Mouse (Mus musculus) midbrain, embryonic 14.5 days (tissue): ENCODE data around the gene Mcm7. TPM values are rescaled to one million over a fixed set of nuclear protein-coding genes. Genes with fewer than 3 reads are reported as not detected.

Experiments
- ATAC-seq: fragments of 200-750 bp; cut with Nextera tagmentation; 2 replicates; pipeline ENCODE4 v1.8.0; 2017; ENCODE audit warnings: moderate number of reproducible peaks, moderate library complexity; ENCODE audit not compliant: low FRiP score, low TSS enrichment
- DNase-seq: peaks from one replicate; pipeline ENCODE4 v3.0.0-alpha.2; 2015
- H3K27ac ChIP-seq: fragments of 300-500 bp; sonication (generic); replicated peaks from 2 replicates; pipeline ENCODE4 v1.5.1; 2014; ENCODE audit warnings: mild to moderate bottlenecking, low read depth, low read length, moderate library complexity
- H3K27me3 ChIP-seq: fragments of 300-500 bp; sonication (generic); 2 replicates; pipeline ENCODE4 v1.6.1; 2014; ENCODE audit warnings: low read length, control low read depth, mixed read lengths; ENCODE audit not compliant: control insufficient read depth, insufficient read depth
- H3K36me3 ChIP-seq: fragments of 300-500 bp; sonication (generic); 2 replicates; pipeline ENCODE4 v1.6.1; 2014; ENCODE audit warnings: low read length, control low read depth; ENCODE audit not compliant: control insufficient read depth, insufficient read depth
- H3K4me1 ChIP-seq: fragments of 300-500 bp; sonication (generic); 2 replicates; pipeline ENCODE4 v1.6.1; 2014; ENCODE audit warnings: mild to moderate bottlenecking, antibody characterized with exemption, low read length, control low read depth; ENCODE audit not compliant: control insufficient read depth, insufficient read depth
- H3K4me2 ChIP-seq: fragments of 300-500 bp; sonication (generic); 2 replicates; pipeline ENCODE4 v1.6.1; 2014; ENCODE audit warnings: mild to moderate bottlenecking, low read length, moderate library complexity
- H3K4me3 ChIP-seq: fragments of 300-500 bp; sonication (generic); replicated peaks from 2 replicates; pipeline ENCODE4 v1.5.1; 2014; ENCODE audit warnings: low read depth, low read length
- H3K9ac ChIP-seq: fragments of 300-500 bp; sonication (generic); replicated peaks from 2 replicates; pipeline ENCODE4 v1.6.1; 2014; ENCODE audit warnings: mild to moderate bottlenecking, low read length, moderate library complexity
- H3K9me3 ChIP-seq: fragments of 300-500 bp; sonication (generic); 2 replicates; pipeline ENCODE4 v1.6.1; 2016; ENCODE audit warnings: low read length, control low read depth, mixed read lengths; ENCODE audit not compliant: control insufficient read depth
- WGBS: fragments of 180-500 bp; shearing (Covaris S2); extraction: QIAGEN DNeasy Blood & Tissue Kit; methylation state at CpG from one replicate; pipeline ENCODE4 v1.1.7; 2014; 5-methylcytosine and 5-hydroxymethylcytosine counted together
- polyA plus RNA-seq: library from polyadenylated mRNA; unstranded; fragments of >200 nt; fragmentation: Nextera tagmentation; extraction: Ambion mirVana; gene quantifications from 2 replicates; pipeline ENCODE4 v1.2.1, GENCODE M21; 2014

Gene Mcm7
- polyA plus RNA-seq, 1 experiment from 2014 or later = 117 TPM

DNA sequence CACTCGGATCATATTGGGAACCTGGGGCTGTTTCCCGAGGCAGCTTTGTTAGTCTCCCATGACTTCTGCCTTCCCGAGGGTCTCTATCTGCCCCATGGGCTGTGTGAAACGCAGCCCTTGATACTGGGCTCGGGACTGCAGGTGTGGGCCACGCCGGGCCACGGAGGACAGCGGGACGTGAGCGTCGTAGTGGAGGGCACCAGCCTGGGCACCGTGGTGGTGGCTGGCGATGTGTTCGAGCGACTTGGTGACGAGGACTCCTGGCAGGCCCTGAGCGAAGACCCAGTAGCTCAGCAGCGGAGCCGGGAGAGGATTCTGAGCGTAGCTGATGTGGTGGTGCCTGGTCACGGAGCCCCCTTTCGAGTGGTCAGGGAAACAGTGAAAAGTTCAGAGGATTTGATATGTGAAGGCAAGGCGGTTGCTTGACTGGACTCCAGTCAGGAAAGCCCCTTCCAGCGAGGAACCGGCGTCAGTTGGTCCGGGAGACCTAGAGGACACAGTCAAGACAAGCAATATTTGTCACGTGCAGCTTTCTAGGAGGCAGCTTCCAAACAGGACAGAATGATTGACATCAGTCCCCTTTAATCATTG is 22.6 kb upstream of the Mcm7 start:
- no peaks in the 10 kb centered on the region for H3K9me3 ChIP-seq
- ATAC-seq (peak; percentile 73), DNase-seq (peak; percentile 70)
- no peaks in the 10 kb centered on the region for H3K27me3 ChIP-seq
- H3K4me2 ChIP-seq = peak overlapping the region; percentile 97
- H3K4me1 ChIP-seq = no peaks in the 10 kb centered on the region
- peaks cover 25% of the 10 kb centered on the region for H3K36me3 ChIP-seq
- peak overlapping the region; percentile 92 for H3K27ac ChIP-seq
- H3K9ac ChIP-seq = peak overlapping the region; percentile 89
- WGBS = under 1% methylated on average over 29 of the region's 29 CpGs
- peak overlapping the region; percentile 73 for H3K4me3 ChIP-seq

DNA sequence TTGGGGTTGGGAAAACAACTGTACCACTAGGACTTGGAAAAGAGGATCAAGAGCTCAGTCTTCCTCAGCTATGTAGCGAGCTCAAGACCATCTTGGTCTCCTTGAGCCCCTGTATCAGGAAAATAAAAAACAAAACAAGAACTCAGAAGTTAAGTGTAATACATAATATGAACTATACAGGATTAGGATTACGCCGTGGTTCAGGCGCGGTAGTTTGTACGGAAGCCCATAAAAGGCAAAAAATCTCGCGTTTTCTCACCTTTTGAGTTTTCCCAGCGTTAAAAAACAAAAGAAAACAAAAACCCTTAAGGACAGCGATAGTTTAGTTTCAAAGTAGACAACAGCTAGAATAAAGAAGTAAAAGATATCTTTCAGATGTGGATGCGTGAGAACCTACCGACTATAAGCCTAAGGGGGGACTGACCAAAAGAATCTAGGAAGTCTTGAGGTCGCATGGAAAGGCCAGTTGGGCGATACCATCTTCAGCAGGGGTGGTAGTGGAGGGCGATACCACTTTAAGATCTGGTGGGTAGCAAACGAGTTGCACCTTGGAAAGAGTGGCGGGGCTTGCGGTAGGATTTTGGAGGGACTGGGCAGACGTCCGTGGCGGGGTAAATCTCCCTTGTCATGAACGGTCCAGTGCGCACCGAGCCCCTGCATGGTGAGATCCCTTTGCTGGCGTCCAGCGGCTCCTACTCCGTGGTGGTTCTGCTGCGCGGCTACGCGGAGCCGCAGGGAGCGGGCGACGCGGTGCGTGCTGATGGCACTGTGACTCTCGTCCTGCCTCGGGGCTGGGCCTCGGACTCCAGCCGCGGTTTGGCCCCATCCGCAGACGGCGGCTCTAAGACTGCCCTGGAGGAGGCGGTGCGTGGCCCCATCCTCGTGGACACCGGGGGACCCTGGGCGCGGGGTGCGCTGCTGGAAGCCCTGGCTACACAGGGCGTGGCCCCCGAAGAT is 21.8 kb upstream of the Mcm7 start, which contains the start of gene Mblac1:
Gene Mblac1, plus strand, starts transcription at position 544 of the 957 bp plus-strand sequence.
- H3K9ac ChIP-seq = peak within 1 kb of the TSS; percentile 89

DNA sequence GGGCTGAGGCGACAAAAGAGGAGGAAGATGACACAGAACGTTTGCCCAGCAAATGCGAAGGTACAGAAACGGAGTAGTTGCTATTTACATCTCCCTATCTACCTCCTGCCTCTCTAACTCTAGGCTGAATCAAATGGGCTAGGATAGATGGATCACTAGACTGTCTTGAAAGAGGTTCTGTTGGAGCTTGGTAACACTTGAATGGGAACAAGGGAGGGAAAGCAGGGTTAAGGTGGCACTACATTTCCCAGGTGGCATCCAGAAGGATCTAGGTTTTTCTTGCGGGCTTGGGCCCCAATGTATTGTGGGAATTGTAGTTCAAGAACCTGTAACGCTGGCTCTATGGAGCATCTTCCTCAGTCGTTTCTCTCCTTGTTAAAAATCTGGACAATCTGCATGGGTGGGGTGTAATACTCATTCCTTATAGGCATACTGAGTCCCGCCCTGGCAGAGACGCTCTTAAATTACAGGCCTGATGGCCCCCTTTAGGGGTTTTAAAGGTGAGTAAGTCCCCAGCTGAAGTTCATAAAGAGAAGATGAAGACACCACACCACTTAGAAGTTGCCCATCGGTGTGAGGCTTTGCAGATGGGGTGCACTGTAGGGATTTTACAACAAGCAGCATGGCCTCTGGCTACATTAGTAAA is 15.6 kb upstream of the Mcm7 start:
- 2% methylated on average over 10 of the region's 10 CpGs for WGBS
- H3K4me3 ChIP-seq = peak overlapping the region; percentile 80
- peak overlapping the region; percentile 69 for H3K9ac ChIP-seq
- no peaks in the 10 kb centered on the region for H3K9me3 ChIP-seq
- peak overlapping the region; percentile 66 for H3K4me2 ChIP-seq
- H3K36me3 ChIP-seq = peaks cover 37% of the 10 kb centered on the region
- H3K27me3 ChIP-seq = no peaks in the 10 kb centered on the region
- peak overlapping the region; percentile 79 for H3K27ac ChIP-seq
- H3K4me1 ChIP-seq = peaks cover 10% of the 10 kb centered on the region
- peak; percentile 92 for DNase-seq
- ATAC-seq = peak; percentile 85

More for the DNA sequence above, 21.8 kb upstream of the Mcm7 start, which contains the start of gene Mblac1:
- H3K36me3 ChIP-seq = peaks cover 25% of the 10 kb centered on the region
- H3K4me2 ChIP-seq = peak within 1 kb of the TSS; percentile 97
- H3K4me3 ChIP-seq = peak within 1 kb of the TSS; percentile 73
- ATAC-seq = peak; percentile 85
- no peaks in the 10 kb centered on the region for H3K4me1 ChIP-seq
- DNase-seq = peak; percentile 90
- peak within 1 kb of the TSS; percentile 92 for H3K27ac ChIP-seq
- WGBS = 6% methylated on average over 54 of the region's 54 CpGs
- no peaks in the 10 kb centered on the region for H3K9me3 ChIP-seq
- H3K27me3 ChIP-seq = no peaks in the 10 kb centered on the region

DNA sequence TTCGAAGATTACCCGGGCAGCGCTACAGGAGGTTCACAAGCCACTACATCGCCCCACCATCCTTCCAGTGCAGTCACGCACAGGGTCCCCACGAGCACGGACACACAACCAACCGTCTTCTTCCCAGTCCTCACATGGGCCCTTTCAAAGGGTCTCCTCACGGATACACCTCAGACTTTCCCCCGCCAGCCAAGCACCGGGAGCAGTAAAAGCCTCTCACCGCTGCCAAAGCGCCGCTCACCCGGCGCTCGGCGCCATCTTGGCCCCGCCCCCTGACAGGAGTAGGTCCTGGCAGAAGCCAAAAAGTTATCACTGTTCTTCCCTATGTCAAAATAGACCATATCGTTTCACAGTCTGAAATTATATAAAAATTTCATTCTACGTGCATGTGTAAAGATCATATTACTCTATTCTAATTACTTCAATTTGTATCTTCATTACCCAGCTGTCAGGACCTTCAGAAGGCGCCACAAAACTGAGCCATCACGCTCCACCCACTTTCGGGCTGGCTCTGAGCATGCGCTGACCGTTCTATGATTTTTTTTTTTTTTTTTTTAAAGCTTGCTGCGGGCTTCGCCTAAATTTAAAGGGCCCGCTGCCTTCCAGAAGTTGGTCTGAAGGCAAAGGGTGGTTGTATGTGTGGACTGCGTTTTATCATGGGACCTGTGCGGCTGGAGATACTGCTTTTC is 14.9 kb upstream of the Mcm7 start, which contains the start of the genes Taf6 and Cnpy4:
Gene Taf6, minus strand, starts transcription at position 502 of the 689 bp plus-strand sequence.
Gene Cnpy4, plus strand, starts transcription at position 536 of the 689 bp plus-strand sequence.
- H3K4me1 ChIP-seq = peaks cover 10% of the 10 kb centered on the region
- H3K4me2 ChIP-seq = peak within 1 kb of the TSS; percentile 66
- DNase-seq (peak; percentile 94), ATAC-seq (peak; percentile 84)
- WGBS = under 1% methylated on average over 31 of the region's 31 CpGs
- peak within 1 kb of the TSS; percentile 79 for H3K27ac ChIP-seq
- no peaks in the 10 kb centered on the region for H3K27me3 ChIP-seq
- H3K9me3 ChIP-seq = no peaks in the 10 kb centered on the region
- peak within 1 kb of the TSS; percentile 69 for H3K9ac ChIP-seq
- peak within 1 kb of the TSS; percentile 80 for H3K4me3 ChIP-seq
- peaks cover 37% of the 10 kb centered on the region for H3K36me3 ChIP-seq

DNA sequence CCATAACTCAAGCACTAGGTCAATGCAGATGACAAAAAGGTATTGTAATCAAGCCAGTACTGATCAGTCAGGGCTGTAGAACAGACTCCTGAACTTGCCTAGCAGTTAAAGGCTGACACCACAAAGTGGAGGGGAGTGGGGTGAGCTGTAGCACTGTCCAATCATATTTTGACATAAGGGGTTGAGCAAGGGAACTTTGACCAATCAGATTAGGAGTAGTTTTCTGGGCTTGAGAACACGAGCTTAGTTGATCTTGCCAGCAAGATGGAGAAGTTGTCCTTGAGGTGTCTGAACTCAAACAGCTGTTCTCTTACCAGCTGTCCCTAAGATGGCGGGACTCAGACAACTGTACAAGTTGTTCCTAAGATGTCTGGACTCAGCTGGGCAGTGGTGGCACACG is 995 bp upstream of the Mcm7 start:
- ATAC-seq = no peak
- no peak for DNase-seq
- no peaks in the 10 kb centered on the region for H3K9me3 ChIP-seq
- WGBS = 86% methylated on average over 3 of the region's 3 CpGs
- peaks cover 17% of the 10 kb centered on the region for H3K4me1 ChIP-seq
- H3K4me3 ChIP-seq = peak overlapping the region; percentile 77; the same call in 1 of the 2 replicates
- peaks cover 52% of the 10 kb centered on the region for H3K36me3 ChIP-seq
- no peak overlapping the region for H3K9ac ChIP-seq
- H3K4me2 ChIP-seq = peak overlapping the region; percentile 99; the same call in 1 of the 2 replicates
- H3K27me3 ChIP-seq = no peaks in the 10 kb centered on the region
- H3K27ac ChIP-seq = no peak overlapping the region

DNA sequence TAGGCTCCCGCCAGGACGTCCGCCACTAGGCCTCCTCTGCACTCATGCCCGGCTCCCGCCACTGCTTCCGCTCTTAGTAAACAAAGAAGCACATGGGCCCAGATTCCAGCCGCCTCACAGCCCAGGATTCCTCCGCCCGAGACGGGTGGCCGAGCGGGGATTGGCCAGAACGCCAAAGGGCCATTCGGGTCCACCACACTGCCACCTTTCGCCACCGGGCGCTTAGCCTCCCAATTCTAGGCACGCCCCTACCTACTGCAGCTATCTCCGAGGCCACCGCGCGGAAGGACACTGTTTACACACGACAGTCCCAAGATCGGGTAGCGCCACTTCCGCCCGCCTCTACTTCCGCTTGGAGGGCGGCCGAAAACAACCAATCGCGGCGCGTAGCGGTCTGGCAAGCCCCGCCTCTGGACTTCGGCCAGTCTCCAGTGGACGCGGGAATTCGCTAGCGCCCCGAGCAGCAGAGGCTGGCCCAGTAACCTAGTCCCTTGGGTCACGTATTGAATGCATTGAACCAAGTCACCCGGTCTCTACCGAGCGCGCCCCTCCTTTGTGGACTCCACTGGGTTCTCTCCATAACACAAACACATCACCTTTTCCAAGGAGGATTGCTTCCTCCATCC is 1.2 kb downstream of the Mcm7 start:
- peak; percentile 98 for DNase-seq
- Histone ChIP-seq H3K4me2 (peak overlapping the region; percentile 99), H3K36me3 (peaks cover 53% of the 10 kb centered on the region), H3K27me3 (no peaks in the 10 kb centered on the region), H3K4me3 (peak overlapping the region; percentile 77), H3K9me3 (no peaks in the 10 kb centered on the region), H3K9ac (peak overlapping the region; percentile 65), H3K4me1 (peaks cover 17% of the 10 kb centered on the region), H3K27ac (peak overlapping the region; percentile 92)
- ATAC-seq = peak; percentile 85
- under 1% methylated on average over 47 of the region's 47 CpGs for WGBS

DNA sequence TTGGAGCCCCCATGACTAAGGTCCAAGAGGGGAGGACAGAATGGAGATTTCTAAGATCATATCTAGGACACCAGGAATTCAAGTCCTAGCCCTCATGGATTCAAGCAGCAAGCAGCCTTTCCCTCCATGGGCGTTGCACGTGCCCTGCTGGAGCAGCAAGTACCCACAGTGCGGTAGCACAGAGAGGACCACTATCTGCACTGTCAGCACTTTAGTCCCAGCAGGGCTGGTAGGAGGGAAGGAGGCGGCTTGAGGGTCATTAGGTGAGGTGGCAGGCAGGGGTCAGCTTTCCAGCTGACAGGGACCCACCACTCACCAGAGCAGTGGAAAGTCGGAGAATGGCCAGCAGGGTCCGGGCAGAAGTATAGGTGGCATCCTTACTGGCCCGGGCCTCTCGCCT is 6.6 kb downstream of the Mcm7 start:
- Histone ChIP-seq H3K27me3 (no peaks in the 10 kb centered on the region), H3K36me3 (peaks cover 74% of the 10 kb centered on the region), H3K9ac (no peak overlapping the region), H3K4me1 (peaks cover 14% of the 10 kb centered on the region), H3K4me3 (no peak overlapping the region), H3K9me3 (no peaks in the 10 kb centered on the region), H3K27ac (no peak overlapping the region), H3K4me2 (no peak overlapping the region)
- no peak for ATAC-seq
- no peak for DNase-seq
- WGBS = 84% methylated on average over 8 of the region's 8 CpGs
